Mouse (Mus musculus) G1E (cell line): ENCODE results near the gene Lima1. TPM values are rescaled to one million over a fixed set of nuclear protein-coding genes. Genes with fewer than 3 reads are reported as not detected.

Experiments used
- ATAC-seq: 2 replicates; pipeline ENCODE4 v1.8.0; 2016; ENCODE audit warnings: mild to moderate bottlenecking; ENCODE audit not compliant: insufficient number of reproducible peaks, poor library complexity, low FRiP score, severe bottlenecking; ENCODE audit errors: extremely low read depth
- DNase-seq: peaks from one replicate; pipeline ENCODE4 v3.0.0; 2012; ENCODE audit warnings: low spot score
- H3K27me3 ChIP-seq: 2 replicates; pipeline ENCODE4 v1.6.1; 2012; ENCODE audit warnings: mild to moderate bottlenecking, low read length, inconsistent platforms; ENCODE audit not compliant: insufficient read depth
- H3K36me3 ChIP-seq: replicated peaks from 2 replicates; pipeline ENCODE3; 2012; ENCODE audit warnings: mild to moderate bottlenecking, inconsistent platforms
- H3K4me1 ChIP-seq: 2 replicates; pipeline ENCODE4 v1.6.1; 2012; ENCODE audit warnings: low read depth, low read length, inconsistent platforms, mixed read lengths; ENCODE audit not compliant: insufficient read depth
- H3K4me3 ChIP-seq: 2 replicates; pipeline ENCODE4 v1.5.1; 2012; ENCODE audit warnings: low read depth, mild to moderate bottlenecking, inconsistent platforms, low read length, moderate library complexity, mixed read lengths
- H3K9me3 ChIP-seq: replicated peaks from 2 replicates; pipeline ENCODE4 v1.6.1; 2012; ENCODE audit warnings: inconsistent platforms
- CTCF ChIP-seq: IDR thresholded peaks from 2 replicates; pipeline ENCODE4 v1.5.1; 2012; ENCODE audit warnings: low read depth, low read length, inconsistent platforms, mixed read lengths
- GATA1 ChIP-seq: IDR thresholded peaks from 2 replicates; pipeline ENCODE4 v1.6.1; 2012; ENCODE audit warnings: borderline replicate concordance, low read length, inconsistent platforms, mixed read lengths
- GATA2 ChIP-seq: IDR thresholded peaks from 2 replicates; pipeline ENCODE4 v1.6.1; 2012; ENCODE audit warnings: low read depth, low read length, inconsistent platforms, borderline replicate concordance
- POLR2AphosphoS5 ChIP-seq: IDR thresholded peaks from 2 replicates; pipeline ENCODE4 v1.6.1; 2012; ENCODE audit warnings: low read depth, low read length, inconsistent platforms; ENCODE audit not compliant: insufficient replicate concordance
- TAL1 ChIP-seq: conservative IDR thresholded peaks from 2 replicates; pipeline ENCODE4 v1.6.1; 2012; ENCODE audit warnings: low read depth, low read length, inconsistent platforms, mixed read lengths
- polyA plus RNA-seq: library from polyadenylated mRNA; stranded (reverse); fragments of >175 nt; gene quantifications from 2 replicates; pipeline ENCODE4 v1.2.3, GENCODE M21; 2012
- total RNA-seq, 2 experiments: library from RNA; stranded (forward) in 1 of 2; stranded (reverse) in 1 of 2; fragments of 200-1000 nt in 1 of 2; fragments of >200 nt in 1 of 2; fragmentation: Nextera tagmentation in 1 of 2; gene quantifications; 2 replicates each; pipeline ENCODE4 v1.2.3; 2014 to 2017

Lima1 gene
- total and polyA plus RNA-seq, 3 experiments = 0.01 to 0.87 TPM; not detected in 1

- TF ChIP-seq TAL1 = no peak
- TF ChIP-seq GATA2 = no peak
- no peak for TF ChIP-seq GATA1
- TF ChIP-seq POLR2AphosphoS5 = no peak
- no peak for TF ChIP-seq CTCF
- no peaks in the 10 kb centered on the region for H3K4me1 ChIP-seq
- no peaks in the 10 kb centered on the region for H3K9me3 ChIP-seq
- 0 out of 2 replicates have a peak, but pooled peaks cover 3% of the 10 kb centered on the region for H3K27me3 ChIP-seq
- ATAC-seq (no peak), DNase-seq (no peak)
- no peaks in the 10 kb centered on the region for H3K36me3 ChIP-seq
- H3K4me3 ChIP-seq = no peak overlapping the region
Measured at GRCm38 (mm10) chr15:99797898-99798297, 77.4 kb downstream of the Lima1 start.

- H3K9me3 ChIP-seq = no peaks in the 10 kb centered on the region
- H3K4me3 ChIP-seq = no peak overlapping the region
- H3K4me1 ChIP-seq = no peaks in the 10 kb centered on the region
- ATAC-seq = no peak
- TF ChIP-seq GATA2 = no peak
- no peak for TF ChIP-seq TAL1
- no peak for TF ChIP-seq CTCF
- no peak for TF ChIP-seq GATA1
- TF ChIP-seq POLR2AphosphoS5 = no peak
- no peaks in the 10 kb centered on the region for H3K27me3 ChIP-seq
- no peaks in the 10 kb centered on the region for H3K36me3 ChIP-seq
- no peak for DNase-seq
Measured at GRCm38 (mm10) chr15:99796735-99797134, 78.5 kb downstream of the Lima1 start.

GRCm38 (mm10) chr15:99796066-99796465 lies 79.2 kb downstream of the Lima1 start:
- Histone ChIP-seq H3K36me3 (no peaks in the 10 kb centered on the region), H3K9me3 (no peaks in the 10 kb centered on the region), H3K27me3 (no peaks in the 10 kb centered on the region), H3K4me1 (no peaks in the 10 kb centered on the region), H3K4me3 (no peak overlapping the region)
- ATAC-seq = no peak
- DNase-seq = no peak
- TF ChIP-seq GATA1 = no peak
- TF ChIP-seq GATA2 = no peak
- no peak for TF ChIP-seq CTCF
- TF ChIP-seq POLR2AphosphoS5 = no peak
- TF ChIP-seq TAL1 = no peak

GRCm38 (mm10) chr15:99792221-99792815 lies 82.9 kb downstream of the Lima1 start:
- DNase-seq (no peak), ATAC-seq (no peak)
- TF ChIP-seq GATA1 (no peak), POLR2AphosphoS5 (no peak), GATA2 (no peak), CTCF (no peak), TAL1 (no peak)
- H3K4me1 ChIP-seq = no peaks in the 10 kb centered on the region
- no peaks in the 10 kb centered on the region for H3K9me3 ChIP-seq
- no peak overlapping the region for H3K4me3 ChIP-seq
- H3K27me3 ChIP-seq = 0 out of 2 replicates have a peak, but pooled peaks cover 5% of the 10 kb centered on the region
- no peaks in the 10 kb centered on the region for H3K36me3 ChIP-seq

GRCm38 (mm10) chr15:99791003-99791402 lies 84.3 kb downstream of the Lima1 start:
- DNase-seq = no peak
- Histone ChIP-seq H3K36me3 (no peaks in the 10 kb centered on the region), H3K9me3 (no peaks in the 10 kb centered on the region), H3K4me1 (no peaks in the 10 kb centered on the region), H3K27me3 (0 out of 2 replicates have a peak, but pooled peaks cover 9% of the 10 kb centered on the region), H3K4me3 (no peak overlapping the region)
- TF ChIP-seq CTCF = no peak
- no peak for TF ChIP-seq POLR2AphosphoS5
- no peak for TF ChIP-seq GATA1
- no peak for TF ChIP-seq GATA2
- no peak for TF ChIP-seq TAL1
- no peak for ATAC-seq

- Histone ChIP-seq H3K4me3 (no peak overlapping the region), H3K4me1 (no peaks in the 10 kb centered on the region), H3K36me3 (no peaks in the 10 kb centered on the region), H3K27me3 (0 out of 2 replicates have a peak, but pooled peaks cover 9% of the 10 kb centered on the region), H3K9me3 (no peaks in the 10 kb centered on the region)
- TF ChIP-seq GATA2 = no peak
- TF ChIP-seq GATA1 = no peak
- TF ChIP-seq POLR2AphosphoS5 = no peak
- TF ChIP-seq TAL1 = no peak
- TF ChIP-seq CTCF = no peak
- ATAC-seq = no peak
- no peak for DNase-seq
Measured at GRCm38 (mm10) chr15:99790464-99790863, 84.8 kb downstream of the Lima1 start.

GRCm38 (mm10) chr15:99787625-99788120 lies 87.6 kb downstream of the Lima1 start:
- TF ChIP-seq GATA2 = no peak
- H3K4me3 ChIP-seq = no peak overlapping the region
- H3K4me1 ChIP-seq = no peaks in the 10 kb centered on the region
- no peaks in the 10 kb centered on the region for H3K9me3 ChIP-seq
- H3K36me3 ChIP-seq = no peaks in the 10 kb centered on the region
- DNase-seq = no peak
- peaks cover 16% of the 10 kb centered on the region; the same call in 1 of the 2 replicates for H3K27me3 ChIP-seq
- no peak for ATAC-seq
